Mouse (Mus musculus) neural tube, embryonic 12.5 days (tissue): ENCODE measurements around the gene Utp14b. TPM values are rescaled to one million over a fixed set of nuclear protein-coding genes. Genes with fewer than 3 reads are reported as not detected.
A peak's percentile ranks its signal among the peaks of the same experiment; 100 is the strongest.

ENCODE experiments used
- ATAC-seq: fragments of 200-750 bp; cut with Nextera tagmentation; 2 replicates; pipeline ENCODE4 v1.8.0; 2017; ENCODE audit warnings: low read depth, mild to moderate bottlenecking, moderate TSS enrichment, moderate library complexity; ENCODE audit not compliant: low FRiP score
- H3K27ac ChIP-seq: fragments of 300-500 bp; sonication (generic); 2 replicates; pipeline ENCODE4 v1.5.1; 2016
- H3K27me3 ChIP-seq: fragments of 300-500 bp; sonication (generic); replicated peaks from 2 replicates; pipeline ENCODE4 v1.6.1; 2016; ENCODE audit warnings: mild to moderate bottlenecking
- H3K36me3 ChIP-seq: fragments of 300-500 bp; sonication (generic); 2 replicates; pipeline ENCODE4 v1.6.1; 2016; ENCODE audit warnings: mild to moderate bottlenecking
- H3K4me1 ChIP-seq: fragments of 300-500 bp; sonication (generic); 2 replicates; pipeline ENCODE4 v1.6.1; 2016
- H3K4me2 ChIP-seq: fragments of 300-500 bp; sonication (generic); replicated peaks from 2 replicates; pipeline ENCODE4 v1.6.1; 2016; ENCODE audit warnings: mild to moderate bottlenecking
- H3K4me3 ChIP-seq: fragments of 300-500 bp; sonication (generic); 2 replicates; pipeline ENCODE4 v1.5.1; 2016
- H3K9ac ChIP-seq: fragments of 300-500 bp; sonication (generic); 2 replicates; pipeline ENCODE4 v1.6.1; 2016; ENCODE audit warnings: mild to moderate bottlenecking
- H3K9me3 ChIP-seq: fragments of 300-500 bp; sonication (generic); 2 replicates; pipeline ENCODE4 v1.6.1; 2016; ENCODE audit warnings: mild to moderate bottlenecking
- WGBS: fragments of 180-500 bp; shearing (Covaris S2); methylation state at CpG from one replicate; pipeline ENCODE4 v1.1.7; 2016; 5-methylcytosine and 5-hydroxymethylcytosine counted together
- polyA plus RNA-seq: library from polyadenylated mRNA; unstranded; fragments of >200 nt; fragmentation: Nextera tagmentation; extraction: Ambion mirVana; gene quantifications from 2 replicates; pipeline ENCODE4 v1.2.1, GENCODE M21; 2016

Gene Utp14b
- polyA plus RNA-seq, 1 experiment from 2014 or later = 2.7 TPM

DNA sequence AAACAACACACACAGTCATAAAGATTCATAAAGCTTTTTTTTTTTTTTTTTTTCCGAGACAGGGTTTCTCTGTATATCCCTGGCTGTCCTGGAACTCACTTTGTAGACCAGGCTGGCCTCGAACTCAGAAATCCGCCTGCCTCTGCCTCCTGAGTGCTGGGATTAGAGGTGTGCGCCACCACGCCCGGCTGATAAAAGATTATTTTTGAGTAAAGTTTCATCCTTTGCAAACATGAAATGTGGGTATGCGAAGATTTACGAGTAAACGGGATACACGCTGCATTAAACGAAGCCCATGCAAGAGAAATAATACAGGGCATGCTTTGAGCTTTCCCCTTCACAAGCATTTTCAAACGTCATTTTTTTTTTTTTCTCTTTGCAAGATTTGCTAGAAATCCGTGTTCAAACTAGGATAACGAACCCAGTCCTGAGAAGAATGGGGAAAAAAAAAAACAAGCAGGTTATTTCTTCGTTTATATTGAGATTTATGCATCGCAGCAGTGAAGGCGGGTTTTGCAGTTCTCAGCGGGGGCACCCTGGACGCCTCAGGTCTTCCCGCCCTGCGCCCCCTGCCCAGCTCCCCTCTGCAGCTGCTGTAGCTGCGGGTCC is 713 bp upstream of the Utp14b start:
- H3K9me3 ChIP-seq = no peaks in the 10 kb centered on the region
- H3K27me3 ChIP-seq = no peaks in the 10 kb centered on the region
- no peak for ATAC-seq
- H3K27ac ChIP-seq = peak overlapping the region; percentile 96
- H3K36me3 ChIP-seq = no peaks in the 10 kb centered on the region
- peak overlapping the region; percentile 79 for H3K4me2 ChIP-seq
- H3K9ac ChIP-seq = peak overlapping the region; percentile 96; the same call in 1 of the 2 replicates
- 30% methylated on average over 22 of the region's 22 CpGs for WGBS
- H3K4me1 ChIP-seq = peaks cover 28% of the 10 kb centered on the region
- peak overlapping the region; percentile 97 for H3K4me3 ChIP-seq

GRCm38 (mm10) chr1:78658441-78659269 is 817 bp downstream of the Utp14b start:
- Histone ChIP-seq H3K4me1 (peaks cover 28% of the 10 kb centered on the region), H3K9me3 (no peaks in the 10 kb centered on the region), H3K9ac (peak overlapping the region; percentile 96), H3K27me3 (no peaks in the 10 kb centered on the region), H3K36me3 (no peaks in the 10 kb centered on the region), H3K27ac (peak overlapping the region; percentile 96), H3K4me3 (peak overlapping the region; percentile 97), H3K4me2 (peak overlapping the region; percentile 79)
- 1% methylated on average over 20 of the region's 20 CpGs for WGBS
- no peak; the same call in 1 of the 2 replicates for ATAC-seq

GRCm38 (mm10) chr1:78659270-78659823 is 1.5 kb downstream of the Utp14b start:
- 36% methylated on average over 4 of the region's 4 CpGs for WGBS

GRCm38 (mm10) chr1:78664326-78664725 is 6.5 kb downstream of the Utp14b start:
- peaks cover 39% of the 10 kb centered on the region for H3K36me3 ChIP-seq
- H3K9me3 ChIP-seq = no peaks in the 10 kb centered on the region
- H3K4me2 ChIP-seq = no peak overlapping the region
- H3K27ac ChIP-seq = no peak overlapping the region
- no peak for ATAC-seq
- peaks cover 21% of the 10 kb centered on the region for H3K4me1 ChIP-seq
- H3K9ac ChIP-seq = no peak overlapping the region
- 93% methylated on average over 4 of the region's 4 CpGs for WGBS
- H3K4me3 ChIP-seq = no peak overlapping the region
- no peaks in the 10 kb centered on the region for H3K27me3 ChIP-seq

More at GRCm38 (mm10) chr1:78659270-78659823, 1.5 kb downstream of the Utp14b start:
- Histone ChIP-seq H3K9me3 (no peaks in the 10 kb centered on the region), H3K4me3 (peak overlapping the region; percentile 97), H3K27ac (no peak overlapping the region), H3K36me3 (peaks cover 1% of the 10 kb centered on the region), H3K4me1 (peaks cover 28% of the 10 kb centered on the region), H3K27me3 (no peaks in the 10 kb centered on the region), H3K4me2 (peak overlapping the region; percentile 79), H3K9ac (peak overlapping the region; percentile 96)
- ATAC-seq = no peak

GRCm38 (mm10) chr1:78665954-78666499 is 8.2 kb downstream of the Utp14b start:
- Histone ChIP-seq H3K9ac (no peak overlapping the region), H3K36me3 (peaks cover 39% of the 10 kb centered on the region), H3K9me3 (no peaks in the 10 kb centered on the region), H3K4me1 (peaks cover 6% of the 10 kb centered on the region), H3K27ac (no peak overlapping the region), H3K4me3 (no peak overlapping the region), H3K27me3 (no peaks in the 10 kb centered on the region), H3K4me2 (no peak overlapping the region)
- WGBS = 98% methylated on average over 9 of the region's 9 CpGs
- no peak for ATAC-seq

GRCm38 (mm10) chr1:78666585-78666984 is 8.7 kb downstream of the Utp14b start:
- ATAC-seq = no peak
- H3K4me1 ChIP-seq = no peaks in the 10 kb centered on the region
- 93% methylated on average over 1 of the region's 1 CpGs for WGBS
- no peaks in the 10 kb centered on the region for H3K9me3 ChIP-seq
- H3K27me3 ChIP-seq = no peaks in the 10 kb centered on the region
- H3K4me3 ChIP-seq = no peak overlapping the region
- no peak overlapping the region for H3K9ac ChIP-seq
- peaks cover 39% of the 10 kb centered on the region for H3K36me3 ChIP-seq
- H3K4me2 ChIP-seq = no peak overlapping the region
- no peak overlapping the region for H3K27ac ChIP-seq

GRCm38 (mm10) chr1:78682291-78682690 is 24.5 kb downstream of the Utp14b start:
- Histone ChIP-seq H3K9me3 (no peaks in the 10 kb centered on the region), H3K4me3 (no peak overlapping the region), H3K4me1 (no peaks in the 10 kb centered on the region), H3K27me3 (no peaks in the 10 kb centered on the region), H3K27ac (no peak overlapping the region), H3K9ac (no peak overlapping the region), H3K36me3 (peaks cover 3% of the 10 kb centered on the region; the same call in 1 of the 2 replicates), H3K4me2 (no peak overlapping the region)
- no peak for ATAC-seq
- 96% methylated on average over 3 of the region's 3 CpGs for WGBS

DNA sequence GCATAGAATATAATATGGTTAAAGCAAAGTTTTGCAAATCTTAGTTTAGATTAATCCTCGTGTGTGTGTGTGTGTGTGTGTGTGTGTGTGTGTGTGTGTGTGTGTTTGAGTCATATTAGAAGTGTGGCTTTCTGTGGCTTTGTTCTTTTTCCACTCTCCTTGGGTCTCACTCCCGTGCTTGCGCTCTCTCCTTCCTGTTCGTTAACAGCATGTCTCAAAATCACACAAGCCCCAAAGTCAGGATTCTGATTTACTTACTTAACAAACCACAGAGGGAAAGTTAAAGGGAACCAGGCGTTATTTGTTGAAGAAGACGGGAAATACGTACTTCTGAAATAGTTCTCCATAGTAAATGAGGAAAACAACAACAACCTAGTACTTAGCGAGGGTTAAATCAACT is 26.3 kb downstream of the Utp14b start:
- no peak for ATAC-seq
- H3K27ac ChIP-seq = no peak overlapping the region
- H3K9me3 ChIP-seq = no peaks in the 10 kb centered on the region
- H3K9ac ChIP-seq = no peak overlapping the region
- 91% methylated on average over 8 of the region's 8 CpGs for WGBS
- peaks cover 8% of the 10 kb centered on the region; the same call in 1 of the 2 replicates for H3K36me3 ChIP-seq
- no peak overlapping the region for H3K4me2 ChIP-seq
- H3K4me1 ChIP-seq = no peaks in the 10 kb centered on the region
- H3K27me3 ChIP-seq = no peaks in the 10 kb centered on the region
- no peak overlapping the region for H3K4me3 ChIP-seq

DNA sequence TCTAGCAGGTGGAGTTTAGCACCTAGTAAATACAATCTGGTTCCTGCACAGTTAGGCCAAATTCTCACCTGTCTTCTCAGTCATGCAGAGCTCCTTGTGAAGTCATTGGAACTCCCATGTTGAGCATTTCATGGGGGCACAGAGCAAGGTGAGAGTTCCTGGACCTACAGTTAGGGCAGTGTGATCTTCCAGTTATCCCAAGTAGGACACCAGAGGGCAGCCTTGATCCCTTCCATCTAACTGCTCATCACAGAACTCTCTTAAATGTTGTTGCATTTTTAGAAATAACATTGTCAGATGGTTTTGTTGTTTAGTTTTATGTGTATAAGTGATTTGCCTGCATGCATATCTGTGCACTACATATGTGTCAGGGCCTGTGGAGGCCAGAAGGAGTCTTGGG is 29.0 kb downstream of the Utp14b start:
- Histone ChIP-seq H3K4me3 (no peak overlapping the region), H3K27ac (no peak overlapping the region), H3K36me3 (peaks cover 13% of the 10 kb centered on the region; the same call in 1 of the 2 replicates), H3K9ac (no peak overlapping the region), H3K4me1 (no peaks in the 10 kb centered on the region), H3K9me3 (no peaks in the 10 kb centered on the region), H3K4me2 (no peak overlapping the region), H3K27me3 (no peaks in the 10 kb centered on the region)
- no peak for ATAC-seq

GRCm38 (mm10) chr1:78688149-78688548 is 30.3 kb downstream of the Utp14b start:
- no peak for ATAC-seq
- H3K27me3 ChIP-seq = no peaks in the 10 kb centered on the region
- H3K9me3 ChIP-seq = no peaks in the 10 kb centered on the region
- no peak overlapping the region for H3K4me3 ChIP-seq
- peaks cover 26% of the 10 kb centered on the region for H3K36me3 ChIP-seq
- no peaks in the 10 kb centered on the region for H3K4me1 ChIP-seq
- H3K27ac ChIP-seq = no peak overlapping the region
- no peak overlapping the region for H3K9ac ChIP-seq
- 91% methylated on average over 7 of the region's 7 CpGs for WGBS
- no peak overlapping the region for H3K4me2 ChIP-seq

DNA sequence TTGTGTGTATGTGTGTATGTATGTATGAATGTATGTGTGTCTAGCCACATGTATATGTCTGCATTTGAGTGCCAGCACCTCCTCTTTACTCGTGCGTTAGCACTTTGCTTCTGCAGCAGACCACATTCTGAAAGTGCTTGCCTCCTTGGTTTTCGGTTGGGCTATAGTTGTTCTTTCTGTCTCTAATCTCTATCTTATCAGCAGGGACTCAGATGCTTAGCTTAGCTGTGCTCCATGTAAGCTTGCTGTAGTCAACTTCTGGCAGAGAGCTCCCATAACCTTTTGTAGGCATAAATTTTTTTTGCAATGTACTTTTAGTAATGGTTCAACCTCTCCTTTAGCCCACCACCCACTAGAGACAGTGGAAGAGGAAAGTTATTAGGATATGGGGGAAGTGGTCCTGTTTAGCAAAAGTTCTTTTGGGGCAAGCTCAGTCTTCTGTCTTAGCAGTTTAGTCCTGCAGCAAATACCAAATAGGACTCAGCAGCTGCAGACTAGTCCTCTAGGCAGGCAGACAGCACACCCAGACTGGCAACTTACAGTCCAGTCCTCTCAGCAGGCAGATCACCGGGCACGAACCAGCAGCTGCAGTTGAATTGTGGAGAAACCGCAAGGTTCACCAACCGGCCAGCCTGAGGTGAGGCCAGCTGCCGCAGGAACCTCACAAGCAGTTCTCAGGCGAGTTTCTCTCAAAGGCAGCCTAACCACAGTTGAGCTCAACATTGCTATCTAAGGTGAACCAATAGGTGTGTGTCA is 36.8 kb downstream of the Utp14b start:
- WGBS = 94% methylated on average over 9 of the region's 9 CpGs
- no peak overlapping the region for H3K9ac ChIP-seq

DNA sequence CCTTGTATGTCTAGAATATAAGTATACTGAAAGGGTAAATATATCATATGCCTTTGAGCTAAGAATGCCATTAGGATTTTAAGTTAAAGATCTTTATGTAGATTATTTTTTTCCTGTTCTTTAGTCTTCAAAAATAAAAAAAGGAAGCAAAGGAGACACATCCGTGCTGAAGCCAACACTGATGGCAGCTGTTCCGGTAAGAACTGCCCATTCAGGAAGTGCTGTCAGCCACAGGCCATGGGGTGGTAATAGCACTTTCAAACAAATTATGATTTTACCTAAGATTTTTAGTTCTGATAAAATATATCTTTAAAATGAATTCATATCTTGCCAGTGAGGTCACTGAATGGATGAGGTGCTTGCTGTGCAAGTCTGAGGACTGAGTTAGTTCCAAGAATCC is 38.5 kb downstream of the Utp14b start:
- H3K4me1 ChIP-seq = no peaks in the 10 kb centered on the region
- H3K27me3 ChIP-seq = no peaks in the 10 kb centered on the region
- no peak overlapping the region for H3K4me3 ChIP-seq
- no peak for ATAC-seq
- 93% methylated on average over 2 of the region's 2 CpGs for WGBS
- H3K9ac ChIP-seq = no peak overlapping the region
- H3K36me3 ChIP-seq = peaks cover 72% of the 10 kb centered on the region
- no peaks in the 10 kb centered on the region for H3K9me3 ChIP-seq
- no peak overlapping the region for H3K27ac ChIP-seq
- no peak overlapping the region for H3K4me2 ChIP-seq

More for the DNA sequence above, 36.8 kb downstream of the Utp14b start:
- Histone ChIP-seq H3K4me2 (no peak overlapping the region), H3K27ac (no peak overlapping the region), H3K36me3 (peaks cover 67% of the 10 kb centered on the region), H3K27me3 (no peaks in the 10 kb centered on the region), H3K4me3 (no peak overlapping the region), H3K4me1 (no peaks in the 10 kb centered on the region), H3K9me3 (no peaks in the 10 kb centered on the region)
- ATAC-seq = no peak
